Mouse (Mus musculus): ENCODE data around the gene Gm6793. TPM values are rescaled to one million over a fixed set of nuclear protein-coding genes. Genes with fewer than 3 reads are reported as not detected.

The Gm6793 gene
- polyA plus RNA-seq, 1 experiment from 2014 or later, result 0.65 TPM

- H3K36me3 ChIP-seq, result peaks cover 44% of the 10 kb centered on the region
Measured at GRCm38 (mm10) chr8:111984511-111984910, 30.3 kb downstream of the Gm6793 start.

GRCm38 (mm10) chr8:111982116-111982515 is 32.7 kb downstream of the Gm6793 start:
- Histone ChIP-seq H3K9ac (no peak overlapping the region), H3K4me3 (replicated peaks) (no peak overlapping the region), H3K4me2 (replicated peaks) (no peak overlapping the region), H3K27me3 (no peaks in the 10 kb centered on the region), H3K4me1 (no peaks in the 10 kb centered on the region), H3K9me3 (replicated peaks) (no peaks in the 10 kb centered on the region), H3K36me3 (peaks cover 42% of the 10 kb centered on the region), H3K27ac (replicated peaks) (no peak overlapping the region)
- WGBS, result 75% methylated on average over 7 of the region's 7 CpGs
- ATAC-seq (ENCODE audit: insufficient number of reproducible peaks, low FRiP score, low TSS enrichment, low read depth), result no peak

More at GRCm38 (mm10) chr8:111984511-111984910, 30.3 kb downstream of the Gm6793 start:
- H3K9ac ChIP-seq, result no peak overlapping the region
- H3K27ac ChIP-seq (replicated peaks), result no peak overlapping the region
- no peaks in the 10 kb centered on the region for H3K27me3 ChIP-seq
- no peaks in the 10 kb centered on the region for H3K4me1 ChIP-seq
- H3K4me3 ChIP-seq (replicated peaks), result no peak overlapping the region
- no peaks in the 10 kb centered on the region for H3K9me3 ChIP-seq (replicated peaks)
- WGBS, result 78% methylated on average over 10 of the region's 10 CpGs
- ATAC-seq (ENCODE audit: insufficient number of reproducible peaks, low FRiP score, low TSS enrichment, low read depth), result no peak
- no peak overlapping the region for H3K4me2 ChIP-seq (replicated peaks)

DNA sequence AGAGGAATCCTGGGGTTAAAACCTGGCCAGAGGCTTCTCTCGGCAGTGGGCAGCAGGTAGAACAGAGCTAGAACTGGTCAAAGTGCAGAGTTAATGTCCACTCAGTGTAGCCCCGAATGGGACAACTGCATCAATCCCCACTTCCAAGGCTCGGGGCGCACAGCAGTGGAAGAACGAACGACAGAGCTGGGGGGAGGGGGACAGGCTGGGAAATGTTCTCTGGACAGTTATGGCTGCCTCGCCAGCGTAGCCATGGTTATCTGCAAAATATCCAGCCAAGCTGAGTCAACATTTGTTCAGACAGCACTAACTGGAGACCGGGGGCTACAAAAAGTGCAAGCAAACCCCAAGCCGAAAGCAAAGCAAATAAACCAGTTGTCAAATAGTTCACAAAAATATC is 36.7 kb downstream of the Gm6793 start:
- no peaks in the 10 kb centered on the region for H3K9me3 ChIP-seq (replicated peaks)
- H3K4me3 ChIP-seq (replicated peaks), result no peak overlapping the region
- ATAC-seq (ENCODE audit: insufficient number of reproducible peaks, low FRiP score, low TSS enrichment, low read depth), result no peak
- no peaks in the 10 kb centered on the region for H3K4me1 ChIP-seq
- no peak overlapping the region for H3K27ac ChIP-seq (replicated peaks)
- peaks cover 46% of the 10 kb centered on the region for H3K36me3 ChIP-seq
- WGBS, result 90% methylated on average over 10 of the region's 10 CpGs
- no peak overlapping the region for H3K4me2 ChIP-seq (replicated peaks)
- H3K9ac ChIP-seq, result no peak overlapping the region
- H3K27me3 ChIP-seq, result no peaks in the 10 kb centered on the region

GRCm38 (mm10) chr8:111976326-111976725 is 38.5 kb downstream of the Gm6793 start:
- no peak overlapping the region for H3K9ac ChIP-seq
- no peak overlapping the region for H3K4me3 ChIP-seq (replicated peaks)
- H3K36me3 ChIP-seq, result peaks cover 44% of the 10 kb centered on the region
- H3K27ac ChIP-seq (replicated peaks), result no peak overlapping the region
- 86% methylated on average over 2 of the region's 2 CpGs for WGBS
- no peak overlapping the region for H3K4me2 ChIP-seq (replicated peaks)
- ATAC-seq (ENCODE audit: insufficient number of reproducible peaks, low FRiP score, low TSS enrichment, low read depth), result no peak
- H3K27me3 ChIP-seq, result no peaks in the 10 kb centered on the region
- H3K9me3 ChIP-seq (replicated peaks), result no peaks in the 10 kb centered on the region
- H3K4me1 ChIP-seq, result no peaks in the 10 kb centered on the region

- no peak overlapping the region for H3K4me2 ChIP-seq (replicated peaks)
- no peak overlapping the region for H3K27ac ChIP-seq (replicated peaks)
- no peak overlapping the region for H3K4me3 ChIP-seq (replicated peaks)
- no peaks in the 10 kb centered on the region for H3K9me3 ChIP-seq (replicated peaks)
- H3K36me3 ChIP-seq, result peaks cover 47% of the 10 kb centered on the region
- 91% methylated on average over 2 of the region's 2 CpGs for WGBS
- ATAC-seq (ENCODE audit: insufficient number of reproducible peaks, low FRiP score, low TSS enrichment, low read depth), result no peak
- no peak overlapping the region for H3K9ac ChIP-seq
- no peaks in the 10 kb centered on the region for H3K4me1 ChIP-seq
- no peaks in the 10 kb centered on the region for H3K27me3 ChIP-seq
Measured at GRCm38 (mm10) chr8:111975706-111976105, 39.1 kb downstream of the Gm6793 start.

GRCm38 (mm10) chr8:111974138-111974537 is 40.7 kb downstream of the Gm6793 start:
- peaks cover 42% of the 10 kb centered on the region for H3K36me3 ChIP-seq
- no peak overlapping the region for H3K9ac ChIP-seq
- no peaks in the 10 kb centered on the region for H3K4me1 ChIP-seq
- ATAC-seq (ENCODE audit: insufficient number of reproducible peaks, low FRiP score, low TSS enrichment, low read depth), result no peak
- H3K27ac ChIP-seq (replicated peaks), result no peak overlapping the region
- H3K27me3 ChIP-seq, result no peaks in the 10 kb centered on the region
- H3K4me3 ChIP-seq (replicated peaks), result no peak overlapping the region
- WGBS, result 93% methylated on average over 12 of the region's 12 CpGs
- no peak overlapping the region for H3K4me2 ChIP-seq (replicated peaks)
- no peaks in the 10 kb centered on the region for H3K9me3 ChIP-seq (replicated peaks)

DNA sequence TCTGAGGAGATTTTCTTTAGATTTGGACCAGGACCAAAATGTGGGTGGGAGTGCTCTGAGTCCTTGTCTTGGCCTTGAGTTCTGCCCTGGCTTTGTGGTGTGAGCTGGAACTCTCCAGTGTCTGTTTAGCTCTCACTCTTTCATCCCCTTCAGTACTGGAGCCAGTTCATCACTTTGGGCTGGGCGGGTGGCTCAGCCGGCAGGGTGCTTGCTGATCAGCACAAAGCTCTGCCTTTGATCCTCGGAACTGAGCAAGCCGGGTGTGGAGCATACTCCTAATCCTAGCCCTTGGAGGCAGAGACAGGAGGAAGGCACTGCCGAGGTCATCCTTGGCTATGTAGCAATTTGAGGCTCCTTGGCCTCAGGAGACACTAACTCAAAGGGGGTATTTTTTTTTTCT is 45.8 kb downstream of the Gm6793 start:
- Histone ChIP-seq H3K9me3 (replicated peaks) (no peaks in the 10 kb centered on the region), H3K27me3 (no peaks in the 10 kb centered on the region), H3K4me3 (replicated peaks) (no peak overlapping the region), H3K27ac (replicated peaks) (no peak overlapping the region), H3K36me3 (peaks cover 22% of the 10 kb centered on the region), H3K4me2 (replicated peaks) (no peak overlapping the region), H3K4me1 (peaks cover 4% of the 10 kb centered on the region; the same call in 1 of the 2 replicates), H3K9ac (no peak overlapping the region)
- no peak for ATAC-seq (ENCODE audit: insufficient number of reproducible peaks, low FRiP score, low TSS enrichment, low read depth)
- WGBS, result 43% methylated on average over 5 of the region's 5 CpGs

DNA sequence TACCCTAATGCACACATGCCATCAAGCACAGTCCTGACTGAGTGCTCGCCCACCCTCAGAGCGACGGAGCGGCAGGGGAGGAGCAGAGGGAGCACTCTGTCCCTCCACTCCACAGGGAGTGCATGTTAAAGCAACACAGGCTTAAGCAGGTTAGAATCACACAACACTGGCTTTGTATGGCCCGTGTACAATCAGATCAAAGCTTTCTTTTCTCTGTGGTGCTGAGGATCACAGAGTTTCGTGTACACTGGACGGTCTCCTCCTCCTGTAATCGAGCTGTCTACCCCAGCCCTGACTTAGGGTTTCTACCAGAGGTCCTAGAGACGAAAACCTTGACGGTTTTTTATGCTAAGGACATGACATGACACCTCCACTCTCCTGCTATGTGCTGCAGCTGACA is 46.3 kb downstream of the Gm6793 start:
- WGBS, result 87% methylated on average over 10 of the region's 10 CpGs
- Histone ChIP-seq H3K4me3 (replicated peaks) (no peak overlapping the region), H3K27me3 (no peaks in the 10 kb centered on the region), H3K4me2 (replicated peaks) (no peak overlapping the region), H3K9me3 (replicated peaks) (no peaks in the 10 kb centered on the region), H3K9ac (no peak overlapping the region), H3K36me3 (peaks cover 17% of the 10 kb centered on the region; the same call in 1 of the 2 replicates), H3K4me1 (peaks cover 4% of the 10 kb centered on the region; the same call in 1 of the 2 replicates), H3K27ac (replicated peaks) (no peak overlapping the region)
- ATAC-seq (ENCODE audit: insufficient number of reproducible peaks, low FRiP score, low TSS enrichment, low read depth), result no peak

DNA sequence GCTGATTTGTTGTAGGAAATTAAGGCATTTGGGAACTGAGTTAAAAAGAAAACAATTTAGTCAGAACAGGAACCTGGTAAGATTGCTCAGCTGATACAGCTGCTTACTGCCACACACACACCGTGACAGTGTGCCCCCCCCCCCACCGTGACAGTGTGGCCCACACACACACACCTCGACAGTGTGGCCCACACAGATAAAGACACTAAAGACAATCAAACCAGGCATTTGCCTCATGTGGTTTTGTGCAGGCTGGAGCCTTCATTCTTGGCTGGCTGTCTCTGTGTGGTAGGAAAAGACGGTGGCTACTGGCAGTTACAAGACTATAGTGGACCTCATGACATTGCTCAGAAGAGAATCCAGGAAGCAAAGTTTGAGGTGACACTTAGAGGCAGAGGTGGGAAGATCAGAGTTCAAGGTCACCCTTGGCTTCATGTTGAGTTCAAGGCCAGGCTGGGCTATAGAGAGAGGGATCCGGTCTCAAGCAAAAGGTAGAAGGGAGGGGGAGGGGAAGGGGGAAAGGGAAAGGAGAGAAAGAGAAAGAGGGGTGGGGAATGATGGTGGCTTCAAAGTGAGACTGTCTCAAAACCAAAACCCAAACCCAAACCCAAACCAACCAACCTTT is 47.5 kb downstream of the Gm6793 start:
- Histone ChIP-seq H3K27me3 (no peaks in the 10 kb centered on the region), H3K4me3 (replicated peaks) (no peak overlapping the region), H3K4me2 (replicated peaks) (no peak overlapping the region), H3K4me1 (peaks cover 4% of the 10 kb centered on the region; the same call in 1 of the 2 replicates), H3K27ac (replicated peaks) (no peak overlapping the region), H3K36me3 (0 out of 2 replicates have a peak, but pooled peaks cover 13% of the 10 kb centered on the region), H3K9ac (no peak overlapping the region), H3K9me3 (replicated peaks) (no peaks in the 10 kb centered on the region)
- 83% methylated on average over 5 of the region's 5 CpGs for WGBS
- ATAC-seq (ENCODE audit: insufficient number of reproducible peaks, low FRiP score, low TSS enrichment, low read depth), result no peak

GRCm38 (mm10) chr8:111964849-111965561 is 49.8 kb downstream of the Gm6793 start:
- Histone ChIP-seq H3K9ac (no peak overlapping the region), H3K4me2 (replicated peaks) (no peak overlapping the region), H3K4me3 (replicated peaks) (no peak overlapping the region), H3K4me1 (peaks cover 4% of the 10 kb centered on the region; the same call in 1 of the 2 replicates), H3K27me3 (no peaks in the 10 kb centered on the region), H3K27ac (replicated peaks) (peak overlapping the region; percentile 66; the same call in 1 of the 2 replicates), H3K36me3 (0 out of 2 replicates have a peak, but pooled peaks cover 7% of the 10 kb centered on the region), H3K9me3 (replicated peaks) (no peaks in the 10 kb centered on the region)
- 61% methylated on average over 7 of the region's 7 CpGs for WGBS
- ATAC-seq (ENCODE audit: insufficient number of reproducible peaks, low FRiP score, low TSS enrichment, low read depth), result no peak

DNA sequence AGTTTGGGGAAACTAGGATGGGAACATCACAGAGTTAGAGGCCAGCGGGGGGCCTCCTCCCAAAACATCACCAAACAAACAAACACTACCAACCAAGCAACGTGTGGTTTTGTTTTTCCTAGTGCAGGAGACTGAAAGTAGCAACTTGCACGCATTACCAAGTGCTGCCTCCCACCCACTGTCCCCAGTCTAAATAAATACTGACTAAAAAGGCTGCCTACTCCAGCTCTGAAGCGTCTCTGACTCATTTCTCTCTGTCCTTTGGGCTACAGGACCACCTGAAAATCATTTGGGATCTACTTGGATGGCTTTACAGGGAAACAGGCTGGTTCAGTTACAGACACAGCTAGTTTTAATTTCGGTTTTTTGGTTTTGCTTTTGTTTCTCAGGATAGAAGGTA is 50.5 kb downstream of the Gm6793 start:
- Histone ChIP-seq H3K27me3 (no peaks in the 10 kb centered on the region), H3K36me3 (0 out of 2 replicates have a peak, but pooled peaks cover 7% of the 10 kb centered on the region), H3K9me3 (replicated peaks) (no peaks in the 10 kb centered on the region), H3K9ac (no peak overlapping the region), H3K4me3 (replicated peaks) (no peak overlapping the region), H3K27ac (replicated peaks) (peak overlapping the region; percentile 66; the same call in 1 of the 2 replicates), H3K4me2 (replicated peaks) (no peak overlapping the region), H3K4me1 (peaks cover 4% of the 10 kb centered on the region; the same call in 1 of the 2 replicates)
- ATAC-seq (ENCODE audit: insufficient number of reproducible peaks, low FRiP score, low TSS enrichment, low read depth), result no peak
- WGBS, result 35% methylated on average over 5 of the region's 5 CpGs
